Mouse (Mus musculus): ENCODE measurements around the gene 1700018B08Rik.

GRCm38 (mm10) chr8:121544936-121545335 is 816 bp upstream of the 1700018B08Rik start:
- TF ChIP-seq CTCF (IDR thresholded peaks at IDR 0.05; ENCODE audit: low read depth, low read length) (no peak), POLR2A (IDR thresholded peaks at IDR 0.05; ENCODE audit: extremely low read depth, insufficient read depth, low read length) (no peak)

Measured in liver, adult 2 months (tissue).